Mouse (Mus musculus): ENCODE measurements at regions not wholly inside any gene's neighbourhood (a gene's known extent, or its start where the extent isn't known, plus 50 kb on each side); places are given as distances from the start of the nearest gene placed in this dataset.

DNA sequence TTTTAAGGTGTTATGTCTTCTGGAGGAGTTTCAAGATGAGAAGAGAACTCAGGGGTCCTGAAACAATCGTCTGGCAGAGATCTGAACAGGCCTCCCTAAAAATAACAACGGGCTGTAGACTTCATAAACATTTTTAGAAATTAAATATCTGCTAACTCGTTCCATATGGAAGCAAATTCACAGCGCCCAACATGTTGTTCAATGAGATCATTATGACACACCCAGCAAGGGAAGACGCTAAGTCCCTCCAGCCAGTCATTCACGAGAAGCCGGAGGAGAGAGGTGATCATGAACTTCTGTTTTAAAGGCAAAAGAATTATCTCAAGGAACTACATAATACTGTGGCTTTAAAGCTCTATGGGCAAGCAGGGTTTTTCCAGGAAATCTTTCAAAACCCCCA is 334.8 kb downstream of the Efna5 start:
- TF ChIP-seq CTCF (IDR thresholded peaks at IDR 0.05; ENCODE audit: insufficient read depth, low read length): no peak
- no peak for TF ChIP-seq POLR2A (IDR thresholded peaks at IDR 0.05; ENCODE audit: borderline replicate concordance, extremely low read depth, low read depth, low read length)
